Mouse (Mus musculus): ENCODE results near the gene Snrpb2.

GRCm38 (mm10) chr2:143041596-143041995, 21.2 kb upstream of the Snrpb2 start:
- TF ChIP-seq EP300 (IDR thresholded peaks at IDR 0.05; ENCODE audit: low read depth) (no peak), CTCF (IDR thresholded peaks at IDR 0.05; ENCODE audit: low read depth) (no peak)

Measured in liver, embryonic 14.5 days (tissue).